Mouse (Mus musculus) mouse embryonic stem cell (cell line): ENCODE data around the gene Idua.

Experiments
- in situ Hi-C, 2 experiments: fragments of 300-500 bp; cut with MboI; formaldehyde crosslinking; loops; 1 replicate in 1 of 2; 3 replicates in 1 of 2; pipeline ENCODE4 v1.14.3; 2019 to 2020; ENCODE audit warnings: low sequenced_read_pairs in 2 of 2, low pct_unique_long_range_greater_than_20kb in 1 of 2, mixed read lengths in 1 of 2; ENCODE audit not compliant: unreplicated experiment in 1 of 2

Idua gene

GRCm38 (mm10) chr5:108708419-108708818, 48.3 kb downstream of the Idua start:
- in situ Hi-C loops = no loop called here

GRCm38 (mm10) chr5:108708981-108709731, 49.0 kb downstream of the Idua start:
- in situ Hi-C loops = no loop called here

- in situ Hi-C loops = no loop called here
Measured at GRCm38 (mm10) chr5:108711968-108712367, 51.8 kb downstream of the Idua start.

GRCm38 (mm10) chr5:108713096-108713495, 53.0 kb downstream of the Idua start:
- in situ Hi-C loops = no loop called here

- in situ Hi-C loops = no loop called here
Measured at GRCm38 (mm10) chr5:108713691-108714090, 53.6 kb downstream of the Idua start.

- in situ Hi-C loops = no loop called here
Measured at GRCm38 (mm10) chr5:108714149-108714548, 54.0 kb downstream of the Idua start.

GRCm38 (mm10) chr5:108715974-108716373, 55.8 kb downstream of the Idua start:
- in situ Hi-C loops = no loop called here

- in situ Hi-C loops = no loop called here
Measured at GRCm38 (mm10) chr5:108718051-108718450, 57.9 kb downstream of the Idua start.

GRCm38 (mm10) chr5:108719761-108720160, 59.6 kb downstream of the Idua start:
- in situ Hi-C loops = no loop called here

GRCm38 (mm10) chr5:108724006-108724405, 63.9 kb downstream of the Idua start:
- in situ Hi-C loops = no loop called here

- in situ Hi-C loops = no loop called here
Measured at GRCm38 (mm10) chr5:108726557-108727248, 66.6 kb downstream of the Idua start.

GRCm38 (mm10) chr5:108727425-108727824, 67.3 kb downstream of the Idua start:
- in situ Hi-C loops = no loop called here
